Mouse (Mus musculus) lung, postnatal 14 days (tissue): Measurements from ENCODE around the gene Xpnpep2.

Source experiments
- DNase-seq: peaks from one replicate; pipeline ENCODE4 v3.0.0; 2021

Gene Xpnpep2

DNA sequence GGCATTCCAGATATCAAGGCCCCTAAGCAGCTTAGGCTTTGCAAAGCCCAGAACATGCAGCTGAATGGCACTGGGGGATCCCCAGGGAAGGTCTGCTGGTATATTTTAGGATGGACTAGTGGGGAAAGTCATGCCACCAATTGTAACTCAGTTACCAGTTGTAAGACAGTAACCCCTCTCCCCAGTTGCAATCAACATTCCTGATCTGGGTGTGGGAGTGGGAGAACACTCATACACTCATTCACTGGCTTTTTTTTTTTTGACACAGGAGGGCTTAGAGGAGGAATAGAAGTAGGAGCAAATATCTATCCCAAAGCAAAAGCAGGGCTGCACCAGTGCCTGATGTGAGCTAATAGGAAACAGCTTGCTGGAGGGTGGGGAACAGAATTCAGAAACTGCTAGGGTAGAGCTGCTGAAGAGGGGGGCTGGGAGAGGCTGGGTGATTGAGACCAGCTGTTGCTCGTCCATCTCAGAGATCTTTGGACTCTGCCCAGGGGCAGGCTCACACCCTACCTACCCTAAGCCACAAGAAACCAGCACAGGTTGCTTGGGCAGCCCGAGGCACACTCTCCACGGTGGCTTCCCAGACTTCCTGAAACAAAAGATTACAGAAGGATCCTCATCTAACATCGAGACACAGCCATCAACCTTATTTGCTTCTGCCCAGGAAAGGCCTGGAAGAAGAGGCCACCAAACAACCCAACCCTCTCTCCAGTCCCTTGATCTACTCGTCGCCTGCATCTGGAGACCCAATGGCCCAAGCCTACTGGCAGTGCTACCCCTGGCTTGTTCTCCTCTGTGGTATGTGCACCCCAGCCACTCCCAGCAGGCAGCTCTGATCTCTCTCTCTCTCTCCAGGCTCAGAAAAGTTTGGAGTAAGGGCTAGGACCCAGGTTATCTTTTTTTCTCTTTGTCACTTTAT, at the start of gene Xpnpep2:
TSS of gene Xpnpep2 (plus strand) at position 332 of the 922 bp plus-strand sequence.
- DNase-seq = no peak

- no peak for DNase-seq
Observed at GRCm38 (mm10) chrX:48062481-48062880, 46.0 kb upstream of the Xpnpep2 start.

GRCm38 (mm10) chrX:48064166-48064853, 44.2 kb upstream of the Xpnpep2 start:
- no peak for DNase-seq

- no peak for DNase-seq
Observed at GRCm38 (mm10) chrX:48066891-48067290, 41.6 kb upstream of the Xpnpep2 start.

GRCm38 (mm10) chrX:48071961-48072360, 36.6 kb upstream of the Xpnpep2 start:
- no peak for DNase-seq

DNA sequence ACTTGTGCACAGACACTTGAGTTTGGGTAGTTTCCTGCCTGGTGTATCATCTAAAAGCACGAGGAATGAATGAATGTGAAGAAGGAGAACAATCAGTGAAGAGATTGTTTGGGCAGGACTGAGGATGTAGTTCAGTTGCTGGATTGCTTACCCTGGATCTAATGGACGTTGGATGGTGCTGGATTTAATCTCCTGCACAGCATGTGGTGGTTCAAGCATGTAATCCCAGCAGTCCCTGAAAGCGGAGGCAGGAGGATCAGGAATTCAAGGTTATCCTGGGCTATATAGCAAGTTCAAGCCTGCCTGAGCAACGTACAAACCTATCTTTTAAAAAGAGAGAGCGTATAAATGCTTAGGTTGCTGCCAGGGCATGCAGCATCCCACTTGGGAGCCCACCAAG, 36.1 kb upstream of the Xpnpep2 start:
- no peak for DNase-seq

DNA sequence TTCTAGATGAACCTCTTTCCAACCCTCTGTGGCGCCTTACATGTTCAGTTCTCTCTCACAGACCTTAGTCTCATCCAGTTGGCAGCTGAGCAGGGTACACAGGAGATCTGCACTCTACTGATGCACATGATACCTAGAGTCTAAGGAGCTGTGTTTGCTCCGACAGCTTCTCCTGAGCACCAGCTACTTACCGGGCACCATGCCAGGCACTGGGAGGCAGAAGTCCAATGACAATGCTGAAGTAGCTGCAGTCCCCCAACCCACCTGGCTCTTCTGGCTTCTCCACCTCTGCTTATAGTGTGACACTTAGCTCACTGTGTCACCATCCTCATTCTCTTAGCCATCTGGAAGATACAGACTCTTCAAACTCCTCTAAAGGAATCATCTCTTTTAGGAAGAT, 33.8 kb upstream of the Xpnpep2 start:
- DNase-seq = no peak

DNA sequence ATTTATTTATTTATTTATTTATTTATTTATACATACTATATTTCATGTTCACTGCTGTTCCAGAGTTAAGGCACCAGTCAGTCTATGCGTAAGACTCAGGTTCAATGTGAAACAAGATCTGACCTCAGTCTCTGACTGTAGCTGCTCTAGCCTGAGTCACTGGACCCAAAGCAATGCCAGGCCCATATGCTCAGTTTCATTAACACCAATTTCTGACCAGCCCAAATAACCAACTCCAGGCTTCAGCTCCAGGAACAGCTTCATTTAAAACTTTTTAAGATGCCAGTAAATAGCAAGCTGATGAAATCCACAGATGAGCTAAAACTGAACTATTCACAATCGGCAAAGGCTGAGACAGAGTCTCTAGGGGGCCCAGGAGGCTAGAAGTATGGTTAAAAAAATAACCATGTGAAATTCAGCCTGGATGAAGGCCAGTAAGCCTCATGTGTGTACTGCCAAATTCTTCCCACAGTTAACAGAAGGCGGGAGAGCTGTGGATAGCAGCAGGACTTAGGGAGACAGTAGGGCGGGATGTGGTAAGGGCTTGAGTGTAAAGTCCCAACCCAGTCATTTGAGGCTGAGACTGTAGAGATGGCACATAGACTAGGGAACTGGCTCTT, 31.6 kb upstream of the Xpnpep2 start:
- DNase-seq = no peak

DNA sequence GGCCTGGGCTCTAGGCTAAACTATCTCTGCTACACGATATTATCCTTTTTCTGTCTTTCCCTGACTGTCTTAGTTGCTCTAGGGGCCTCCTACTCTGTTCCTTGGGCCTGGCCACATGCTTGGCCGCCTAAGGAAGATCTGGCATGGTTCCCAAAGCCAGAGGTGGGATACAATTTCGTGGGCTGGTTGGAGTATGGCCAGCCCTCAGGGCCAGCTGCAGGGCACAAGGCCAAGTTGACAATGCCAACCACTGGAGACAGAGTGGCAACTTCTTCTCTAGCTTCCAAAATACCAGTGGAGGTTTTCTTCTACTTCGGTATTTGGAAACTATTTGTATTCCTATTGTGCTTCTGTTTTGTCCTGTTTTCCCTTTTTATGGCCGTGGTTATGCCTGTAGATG, 26.2 kb upstream of the Xpnpep2 start:
- no peak for DNase-seq

GRCm38 (mm10) chrX:48092129-48092528, 16.4 kb upstream of the Xpnpep2 start:
- DNase-seq = no peak

DNA sequence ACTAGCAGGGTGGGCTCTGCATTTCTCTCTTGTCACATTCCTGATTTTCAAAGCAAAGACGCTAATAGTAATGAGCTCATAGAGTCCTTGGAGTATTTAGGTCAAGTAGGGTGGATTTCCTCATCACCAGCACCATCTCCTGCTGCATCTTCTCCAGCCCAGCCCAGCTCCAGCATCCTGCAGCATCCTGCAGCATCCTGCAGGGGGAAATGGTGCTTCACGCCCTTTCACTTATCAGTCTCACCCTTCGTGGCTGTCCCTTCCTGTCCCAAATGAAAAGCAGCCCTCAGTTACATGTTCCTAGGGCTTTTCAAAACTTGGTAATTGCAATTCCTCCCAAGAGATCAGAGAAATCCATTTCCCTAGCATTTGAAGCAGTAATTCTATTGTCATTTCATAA, 15.0 kb upstream of the Xpnpep2 start:
- DNase-seq = no peak

DNA sequence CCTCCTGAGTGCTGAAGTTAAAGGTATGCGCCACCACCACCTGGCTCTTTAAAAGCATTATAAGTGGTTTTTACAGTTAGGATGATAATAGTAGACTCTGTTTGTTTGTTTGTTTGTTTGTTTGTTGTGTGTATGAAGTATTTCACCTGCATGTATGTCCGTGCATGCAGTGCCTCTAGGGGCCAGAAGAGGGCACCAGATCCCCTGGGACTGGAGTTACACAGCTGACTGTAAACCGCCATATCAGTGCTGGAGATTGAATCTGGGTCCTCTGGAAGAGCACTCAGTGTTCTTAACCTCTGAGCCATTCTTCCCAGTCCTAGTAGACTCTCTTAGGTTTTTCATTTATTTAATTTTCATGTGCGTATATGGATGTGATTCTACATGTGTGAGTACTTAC, 13.9 kb upstream of the Xpnpep2 start:
- peak; percentile 51 for DNase-seq

GRCm38 (mm10) chrX:48096580-48096979, 11.9 kb upstream of the Xpnpep2 start:
- DNase-seq = no peak

GRCm38 (mm10) chrX:48098470-48099129, 9.9 kb upstream of the Xpnpep2 start:
- DNase-seq = no peak

DNA sequence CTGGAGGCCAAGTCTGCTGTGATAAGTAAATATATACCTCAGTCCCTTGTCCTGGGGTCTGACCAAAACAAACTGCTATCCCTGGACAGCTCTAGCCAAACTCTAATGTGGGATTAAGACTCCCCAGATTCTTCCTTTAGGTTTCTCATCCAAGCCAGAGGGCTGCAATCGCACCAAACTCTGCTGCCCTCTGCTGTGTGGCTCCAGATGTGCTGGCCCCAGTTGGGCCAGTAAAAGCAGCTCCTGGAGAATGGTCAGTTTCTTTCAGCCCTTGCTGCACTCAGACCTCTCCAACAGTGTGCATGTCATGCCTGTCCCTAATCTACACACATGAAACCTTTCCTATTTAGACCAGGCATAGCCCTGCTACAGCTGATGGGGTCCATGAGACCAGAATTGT, 8.7 kb upstream of the Xpnpep2 start:
- DNase-seq = peak; percentile 26

GRCm38 (mm10) chrX:48103256-48103655, 5.3 kb upstream of the Xpnpep2 start:
- DNase-seq = no peak

DNA sequence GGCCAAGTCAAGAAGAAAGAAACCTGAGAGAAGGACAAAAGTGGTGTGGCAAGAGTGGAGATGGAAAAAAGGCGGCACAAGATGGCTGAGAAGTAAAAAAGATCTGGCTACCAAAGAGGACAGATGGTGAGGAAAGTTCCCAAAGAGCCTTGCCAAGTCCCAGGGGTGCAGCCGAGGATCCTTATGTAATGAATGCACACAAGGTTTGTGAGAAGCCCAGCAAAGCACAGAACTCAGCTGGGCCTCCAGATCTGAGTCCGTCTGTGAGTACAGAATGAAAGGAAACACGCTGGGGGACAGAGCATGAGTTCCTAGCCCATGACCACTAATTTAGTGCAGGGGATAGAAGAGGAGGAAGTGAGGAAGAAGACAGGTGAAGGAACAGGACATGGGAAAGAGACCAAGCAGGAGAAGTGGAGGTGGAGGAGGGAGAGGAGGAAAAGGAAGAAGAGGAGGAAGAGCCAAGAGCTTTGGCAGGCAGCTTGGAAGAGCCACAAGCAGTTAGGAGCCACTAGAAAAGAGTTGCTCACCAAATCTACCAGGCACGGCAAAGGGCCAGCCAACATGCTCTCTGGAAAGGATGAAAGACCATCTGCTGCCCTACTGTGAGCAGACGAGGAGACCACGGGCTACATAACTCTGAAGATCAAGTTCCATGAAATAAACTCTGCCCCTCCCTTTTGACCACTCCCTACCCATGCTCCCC, 3.6 kb upstream of the Xpnpep2 start:
- DNase-seq = no peak

DNA sequence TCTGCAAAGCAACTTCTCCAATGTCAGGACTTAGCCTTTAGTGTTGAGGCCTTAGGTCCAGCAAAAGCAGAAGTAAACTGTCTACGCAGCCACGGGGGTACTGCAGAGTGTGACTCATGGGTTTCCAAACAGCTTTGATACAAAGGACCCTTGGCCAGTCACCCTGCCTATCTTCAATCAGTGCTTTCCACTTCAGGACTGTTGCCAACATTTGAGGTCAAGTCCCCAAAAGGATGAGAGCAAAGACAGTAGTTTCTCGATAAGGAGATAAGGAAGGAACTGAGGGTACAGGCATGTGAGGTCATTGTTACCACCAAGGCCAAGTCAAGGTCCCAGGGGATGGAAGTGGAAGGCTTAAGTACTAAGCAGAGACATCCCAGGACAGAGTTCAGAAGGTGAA, 2.3 kb upstream of the Xpnpep2 start:
- DNase-seq = no peak

DNA sequence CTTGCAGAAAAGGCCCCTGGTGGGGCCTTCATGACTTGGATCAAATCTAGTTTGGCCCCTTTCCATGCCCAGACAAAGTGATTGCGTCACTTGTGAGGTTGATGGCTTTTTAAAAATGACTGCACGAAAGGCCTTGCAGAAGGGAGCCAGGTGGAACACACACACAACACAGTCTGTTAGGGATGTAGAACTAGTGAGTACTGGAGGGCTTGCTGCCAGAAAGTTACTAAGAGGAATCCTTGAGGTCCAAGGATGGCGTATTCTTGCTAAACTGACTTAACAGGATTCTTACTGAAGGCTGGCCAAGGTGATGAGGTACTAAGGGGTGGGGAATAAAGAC, 761 bp downstream of the Xpnpep2 start:
- DNase-seq = no peak

DNA sequence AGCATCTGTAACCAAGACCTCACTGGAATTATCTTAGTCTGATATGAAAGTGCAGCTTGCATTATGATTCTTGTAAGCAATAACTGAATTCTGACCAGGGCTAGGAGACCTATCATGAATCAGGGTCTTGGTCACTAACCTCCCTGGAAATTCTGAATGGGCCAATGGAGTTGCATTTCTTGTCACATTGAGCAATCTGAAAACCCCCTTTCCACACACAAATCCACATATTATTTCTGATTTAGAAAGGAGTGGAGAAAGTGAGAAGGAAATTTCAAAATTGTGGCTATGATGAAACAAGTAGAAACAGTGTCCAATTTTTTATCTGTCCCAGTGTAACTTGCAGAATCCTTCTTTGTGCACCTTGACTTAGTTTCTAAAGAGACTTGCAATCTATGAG, 10.8 kb downstream of the Xpnpep2 start:
- DNase-seq = no peak

GRCm38 (mm10) chrX:48124132-48125071, 15.9 kb downstream of the Xpnpep2 start:
- DNase-seq = peak; percentile 78
